Mouse (Mus musculus): Measurements from ENCODE around the gene Dcaf4. TPM values are rescaled to one million over a fixed set of nuclear protein-coding genes. Genes with fewer than 3 reads are reported as not detected.

Dcaf4 gene
- polyA plus RNA-seq, 1 experiment from 2014 or later = 23.8 TPM

Other genes starting within 250 kb of the Dcaf4 start
- gene Dpf3, start 32.8 kb upstream of the Dcaf4 start, polyA plus RNA-seq (2014; fragmentation: Nextera tagmentation; extraction: Ambion mirVana) = 29.7 TPM in 2 replicates
- gene Zfyve1, start 76.8 kb downstream of the Dcaf4 start, polyA plus RNA-seq (2014; fragmentation: Nextera tagmentation; extraction: Ambion mirVana) = 12.3 and 15.8 TPM in 2 replicates
- gene Rbm25, start 110.8 kb downstream of the Dcaf4 start, polyA plus RNA-seq (2014; fragmentation: Nextera tagmentation; extraction: Ambion mirVana) = 167 and 184 TPM in 2 replicates
- gene Psen1, start 167.7 kb downstream of the Dcaf4 start, polyA plus RNA-seq (2014; fragmentation: Nextera tagmentation; extraction: Ambion mirVana) = 54.9 and 58.6 TPM in 2 replicates
- 0.10 TPM in 1 of 2 replicates, not detected in the other for gene Papln, start 243.2 kb downstream of the Dcaf4 start, polyA plus RNA-seq (2014; fragmentation: Nextera tagmentation; extraction: Ambion mirVana)